Mouse (Mus musculus) lung, adult 2 months (tissue): Measurements from ENCODE around the gene Afmid.

Experiments used
- CTCF ChIP-seq: fragments of 200-500 bp; IDR thresholded peaks from 2 replicates; pipeline ENCODE4 v1.5.1; 2011; ENCODE audit warnings: mild to moderate bottlenecking, low read length, control low read depth; ENCODE audit not compliant: insufficient read depth
- POLR2A ChIP-seq: fragments of 200-500 bp; IDR thresholded peaks from 2 replicates; pipeline ENCODE4 v1.6.1; 2011; ENCODE audit warnings: low read depth, mild to moderate bottlenecking, control low read depth, low read length, borderline replicate concordance; ENCODE audit errors: extremely low read depth

- TF ChIP-seq CTCF (no peak), POLR2A (no peak)
Measured at GRCm38 (mm10) chr11:117844997-117845396, 19.3 kb downstream of the Afmid start.
